Mouse (Mus musculus) cerebellum, postnatal 10 days (tissue): ENCODE data around the gene Plxnc1.

Experiments used
- DNase-seq, 2 experiments: peaks; one replicate each; pipeline ENCODE4 v3.0.0; 2021; ENCODE audit warnings: mixed read lengths in 2 of 2

The Plxnc1 gene

GRCm38 (mm10) chr10:94947386-94947785 lies 2.8 kb upstream of the Plxnc1 start:
- DNase-seq: peak; percentile 44 to 53

- DNase-seq: peak; percentile 81 to 82
Measured at GRCm38 (mm10) chr10:94945206-94945711, 624 bp upstream of the Plxnc1 start.

GRCm38 (mm10) chr10:94943846-94944690 lies 567 bp downstream of the Plxnc1 start:
- DNase-seq: peak; percentile 89

GRCm38 (mm10) chr10:94943401-94943845 lies 1.2 kb downstream of the Plxnc1 start:
- DNase-seq: peak; percentile 68 to 73

- peak; percentile 69 to 75 for DNase-seq
Measured at GRCm38 (mm10) chr10:94942449-94943041, 2.1 kb downstream of the Plxnc1 start.

- DNase-seq: peak; percentile 65 to 77
Measured at GRCm38 (mm10) chr10:94941551-94941950, 3.1 kb downstream of the Plxnc1 start.

- DNase-seq: peak; percentile 30 to 43
Measured at GRCm38 (mm10) chr10:94940786-94941185, 3.8 kb downstream of the Plxnc1 start.

- no peak for DNase-seq
Measured at GRCm38 (mm10) chr10:94940061-94940460, 4.6 kb downstream of the Plxnc1 start.

- no peak for DNase-seq
Measured at GRCm38 (mm10) chr10:94938899-94939298, 5.7 kb downstream of the Plxnc1 start.

- DNase-seq: no peak
Measured at GRCm38 (mm10) chr10:94938320-94938719, 6.3 kb downstream of the Plxnc1 start.

- no peak for DNase-seq
Measured at GRCm38 (mm10) chr10:94935270-94935669, 9.4 kb downstream of the Plxnc1 start.

- peak; percentile 93 to 94 for DNase-seq
Measured at GRCm38 (mm10) chr10:94934151-94934614, 10.5 kb downstream of the Plxnc1 start.

GRCm38 (mm10) chr10:94931961-94932832 lies 12.4 kb downstream of the Plxnc1 start:
- DNase-seq: peak; percentile 50

- DNase-seq: no peak
Measured at GRCm38 (mm10) chr10:94928164-94928563, 16.5 kb downstream of the Plxnc1 start.

- DNase-seq: no peak
Measured at GRCm38 (mm10) chr10:94926297-94926696, 18.3 kb downstream of the Plxnc1 start.

GRCm38 (mm10) chr10:94924878-94925277 lies 19.8 kb downstream of the Plxnc1 start:
- DNase-seq: no peak

GRCm38 (mm10) chr10:94924450-94924849 lies 20.2 kb downstream of the Plxnc1 start:
- DNase-seq: no peak

GRCm38 (mm10) chr10:94923337-94923762 lies 21.3 kb downstream of the Plxnc1 start:
- no peak for DNase-seq

- no peak for DNase-seq
Measured at GRCm38 (mm10) chr10:94922848-94923247, 21.8 kb downstream of the Plxnc1 start.

GRCm38 (mm10) chr10:94921751-94922150 lies 22.9 kb downstream of the Plxnc1 start:
- no peak for DNase-seq

GRCm38 (mm10) chr10:94920526-94920925 lies 24.1 kb downstream of the Plxnc1 start:
- DNase-seq: no peak

GRCm38 (mm10) chr10:94919960-94920359 lies 24.7 kb downstream of the Plxnc1 start:
- DNase-seq: no peak

- peak; percentile 37 to 47 for DNase-seq
Measured at GRCm38 (mm10) chr10:94919552-94919951, 25.1 kb downstream of the Plxnc1 start.
